ENCODE assay signal across 20 mouse cellular contexts in genomic region chr14:20379753-20380430, GRCm38 (mm10). TPM values are rescaled to one million over a fixed set of nuclear protein-coding genes. Genes with fewer than 3 reads are reported as not detected.
DNase-seq lines count a peak whose midpoint lies in the region; ATAC-seq and TF ChIP-seq lines count a peak whose summit lies in the region.
"Had no signal": no experiment of that assay in that cellular context is flagged by ENCODE, and none has a peak within 500 bp of the region (broad histone marks: within the 10 kb centered on the region; RNA-seq: fewer than 3 reads in every experiment).

No protein-coding gene starts in this region.

- 85% methylated on average over 9 of the region's 9 CpGs for WGBS in lung, embryonic 15.5 days
- 82% methylated on average over 9 of the region's 9 CpGs for WGBS in small intestine, adult 2 months
- WGBS in heart, embryonic 12.5 days, result 85% methylated on average over 9 of the region's 9 CpGs

- TF ChIP-seq POLR2A in small intestine, adult 2 months (IDR thresholded peaks at IDR 0.05; ENCODE audit: low read depth, low read length), result no peak

- H3K9ac ChIP-seq in lung, embryonic 15.5 days, result no peak overlapping the region
- H3K9ac ChIP-seq in heart, embryonic 12.5 days, result no peak overlapping the region
- H3K9ac ChIP-seq: forebrain, embryonic 13.5 days; limb, embryonic 15.5 days had no signal

- 0 out of 2 replicates have a peak overlapping the region, but pooled peaks have one; percentile 1 for H3K27ac ChIP-seq in lung, embryonic 15.5 days
- H3K27ac ChIP-seq in small intestine, adult 2 months (ENCODE audit: insufficient read depth, low read depth, low read length), result peak overlapping the region; percentile 33; the same call in 1 of the 2 replicates
- H3K27ac ChIP-seq in heart, embryonic 12.5 days (ENCODE audit: poor library complexity, severe bottlenecking), result no peak overlapping the region
- H3K27ac ChIP-seq: forebrain, embryonic 13.5 days; limb, embryonic 15.5 days had no signal

- no peaks in the 10 kb centered on the region for H3K9me3 ChIP-seq in lung, embryonic 15.5 days
- no peaks in the 10 kb centered on the region for H3K9me3 ChIP-seq in heart, embryonic 12.5 days (replicated peaks)
- H3K9me3 ChIP-seq: forebrain, embryonic 13.5 days; G1E; limb, embryonic 15.5 days had no signal

- no peak for ATAC-seq in lung, embryonic 15.5 days (ENCODE audit: borderline replicate concordance, extremely low read depth, low FRiP score, low TSS enrichment)
- ATAC-seq in granulocyte monocyte progenitor cell, adult 5-6 weeks (replicated peaks; ENCODE audit: poor library complexity, severe bottlenecking), result peak; percentile 57
- no peak for ATAC-seq in heart, embryonic 12.5 days (ENCODE audit: insufficient number of reproducible peaks, low FRiP score)
- ATAC-seq: forebrain, embryonic 13.5 days; hindbrain, embryonic 16.5 days had no signal

- no peak overlapping the region for H3K4me2 ChIP-seq in lung, embryonic 15.5 days
- H3K4me2 ChIP-seq in heart, embryonic 12.5 days, result no peak overlapping the region
- H3K4me2 ChIP-seq: forebrain, embryonic 13.5 days; heart, embryonic 11.5 days; limb, embryonic 15.5 days; midbrain, embryonic 11.5 days had no signal

- H3K27me3 ChIP-seq in lung, embryonic 15.5 days, result no peaks in the 10 kb centered on the region
- H3K27me3 ChIP-seq in small intestine, adult 2 months (ENCODE audit: control insufficient read depth, insufficient read depth, low read length), result no peaks in the 10 kb centered on the region
- H3K27me3 ChIP-seq in heart, embryonic 12.5 days (replicated peaks), result no peaks in the 10 kb centered on the region
- H3K27me3 ChIP-seq: forebrain, embryonic 13.5 days; limb, embryonic 15.5 days had no signal

- H3K4me3 ChIP-seq in lung, embryonic 15.5 days, result no peak overlapping the region
- H3K4me3 ChIP-seq in small intestine, adult 2 months (ENCODE audit: low read depth, low read length), result no peak overlapping the region
- no peak overlapping the region for H3K4me3 ChIP-seq in heart, embryonic 12.5 days
- H3K4me3 ChIP-seq: forebrain, embryonic 13.5 days; limb, embryonic 15.5 days had no signal

- DNase-seq in lung, postnatal 10 days, result no peak
- peak; percentile 33 for DNase-seq in CD4-positive, CD25-positive, alpha-beta regulatory T cell, adult 2 months (ENCODE audit: low read depth, low spot score)
- no peak for DNase-seq in frontal cortex, adult 2 months (ENCODE audit: extremely low spot score in 1 of 2, low spot score in 1 of 2)
- DNase-seq in adrenal gland, postnatal 10 days, result no peak
- DNase-seq: adrenal gland, adult 8-10 months; cerebellum, adult 11 months; cerebellum, postnatal 25 days; heart, postnatal 36 days; kidney, adult 18-20 months; kidney, postnatal 36 days had no signal

- peaks cover 37% of the 10 kb centered on the region; the same call in 1 of the 2 replicates for H3K36me3 ChIP-seq in lung, embryonic 15.5 days
- peaks cover 16% of the 10 kb centered on the region for H3K36me3 ChIP-seq in small intestine, adult 2 months (ENCODE audit: control insufficient read depth, insufficient read depth, low read length)
- peaks cover 39% of the 10 kb centered on the region for H3K36me3 ChIP-seq in heart, embryonic 12.5 days

- H3K4me1 ChIP-seq in lung, embryonic 15.5 days, result peaks cover 15% of the 10 kb centered on the region
- H3K4me1 ChIP-seq in small intestine, adult 2 months (ENCODE audit: control insufficient read depth, insufficient read depth, insufficient read length, low read length), result no peaks in the 10 kb centered on the region; the same call in 1 of the 2 replicates
- peaks cover 19% of the 10 kb centered on the region for H3K4me1 ChIP-seq in heart, embryonic 12.5 days (replicated peaks)
- H3K4me1 ChIP-seq: limb, embryonic 15.5 days had no signal

- no peak for TF ChIP-seq CTCF in small intestine, adult 2 months (IDR thresholded peaks at IDR 0.05; ENCODE audit: extremely low read depth, insufficient read length, insufficient replicate concordance, low read depth, low read length)

RNA-seq across cellular contexts. Expression of gene Dnajc9, which starts 8.8 kb away (rescaled TPM):
- polyA plus RNA-seq in lung, embryonic 15.5 days (2015; fragmentation: Nextera tagmentation; extraction: Ambion mirVana), result 190 and 191 TPM in 2 replicates
- total RNA-seq in granulocyte monocyte progenitor cell, adult 5-6 weeks (2014; fragmentation: Nextera tagmentation), result 64.5 and 70.8 TPM in 2 replicates
- total RNA-seq in granulocyte monocyte progenitor cell, adult 5-6 weeks (2017), result 229 and 234 TPM in 2 replicates
- polyA plus RNA-seq in small intestine, adult 2 months (2012; rRNA removed), result 15.1 and 21.1 TPM in 2 replicates
- 97.6 and 99.1 TPM in 2 replicates for polyA plus RNA-seq in heart, embryonic 12.5 days (2016; fragmentation: Nextera tagmentation; extraction: Ambion mirVana)
- 52.2 and 52.7 TPM in 2 replicates for polyA plus RNA-seq in frontal cortex, adult 2 months (2012; rRNA removed)
- total RNA-seq in adrenal gland, postnatal 10 days (2021), result 10 to 100 TPM; 33.7 to 36.6 TPM

RNA-seq across cellular contexts. Expression of gene Mrps16, which starts 13.5 kb away (rescaled TPM):
- 90.3 and 93.7 TPM in 2 replicates for polyA plus RNA-seq in lung, embryonic 15.5 days (2015; fragmentation: Nextera tagmentation; extraction: Ambion mirVana)
- total RNA-seq in granulocyte monocyte progenitor cell, adult 5-6 weeks (2014; fragmentation: Nextera tagmentation), result 81.8 and 96.0 TPM in 2 replicates
- 44.8 and 46.8 TPM in 2 replicates for total RNA-seq in granulocyte monocyte progenitor cell, adult 5-6 weeks (2017)
- polyA plus RNA-seq in small intestine, adult 2 months (2012; rRNA removed), result 22.4 and 28.1 TPM in 2 replicates
- 87.0 and 88.7 TPM in 2 replicates for polyA plus RNA-seq in heart, embryonic 12.5 days (2016; fragmentation: Nextera tagmentation; extraction: Ambion mirVana)
- 39.6 and 40.3 TPM in 2 replicates for polyA plus RNA-seq in frontal cortex, adult 2 months (2012; rRNA removed)
- total RNA-seq in adrenal gland, postnatal 10 days (2021), result 100 to 1,000 TPM in 1 of 2 experiments, 10 to 100 TPM in 1; 93.8 to 101 TPM

RNA-seq across cellular contexts. Expression of gene Fam149b, which starts 31.9 kb away (rescaled TPM):
- 32.4 and 35.8 TPM in 2 replicates for polyA plus RNA-seq in lung, embryonic 15.5 days (2015; fragmentation: Nextera tagmentation; extraction: Ambion mirVana)
- total RNA-seq in granulocyte monocyte progenitor cell, adult 5-6 weeks (2014; fragmentation: Nextera tagmentation), result 20.6 and 28.2 TPM in 2 replicates
- 27.9 and 28.1 TPM in 2 replicates for total RNA-seq in granulocyte monocyte progenitor cell, adult 5-6 weeks (2017)
- 9.3 and 17.0 TPM in 2 replicates for polyA plus RNA-seq in small intestine, adult 2 months (2012; rRNA removed)
- 25.7 and 29.2 TPM in 2 replicates for polyA plus RNA-seq in heart, embryonic 12.5 days (2016; fragmentation: Nextera tagmentation; extraction: Ambion mirVana)
- polyA plus RNA-seq in frontal cortex, adult 2 months (2012; rRNA removed), result 56.6 and 58.7 TPM in 2 replicates
- 10 to 100 TPM; 29.3 to 35.3 TPM for total RNA-seq in adrenal gland, postnatal 10 days (2021)

RNA-seq across cellular contexts. Expression of gene Ecd, which starts 32.0 kb away (rescaled TPM):
- 49.1 and 50.0 TPM in 2 replicates for polyA plus RNA-seq in lung, embryonic 15.5 days (2015; fragmentation: Nextera tagmentation; extraction: Ambion mirVana)
- 52.6 and 57.0 TPM in 2 replicates for total RNA-seq in granulocyte monocyte progenitor cell, adult 5-6 weeks (2014; fragmentation: Nextera tagmentation)
- total RNA-seq in granulocyte monocyte progenitor cell, adult 5-6 weeks (2017), result 52.2 and 70.0 TPM in 2 replicates
- 4.8 and 8.2 TPM in 2 replicates for polyA plus RNA-seq in small intestine, adult 2 months (2012; rRNA removed)
- 37.4 and 37.5 TPM in 2 replicates for polyA plus RNA-seq in heart, embryonic 12.5 days (2016; fragmentation: Nextera tagmentation; extraction: Ambion mirVana)
- 30.9 and 31.3 TPM in 2 replicates for polyA plus RNA-seq in frontal cortex, adult 2 months (2012; rRNA removed)
- 10 to 100 TPM; 38.8 to 42.3 TPM for total RNA-seq in adrenal gland, postnatal 10 days (2021)
